Mouse (Mus musculus) testis, postnatal 14 days (tissue): ENCODE results near the gene Kcnf1.

ENCODE experiments used
- DNase-seq: peaks from one replicate; pipeline ENCODE4 v3.0.0; 2021; ENCODE audit warnings: low spot score

The Kcnf1 gene

GRCm38 (mm10) chr12:17176757-17177092 lies at the start of gene Kcnf1:
Kcnf1 (minus strand) TSS chr12:17176888.
- no peak for DNase-seq

- DNase-seq = no peak
These were observed 48.3 kb upstream of the Kcnf1 start for GRCm38 (mm10) chr12:17225012-17225411.

- DNase-seq = no peak
These were observed 46.4 kb upstream of the Kcnf1 start for GRCm38 (mm10) chr12:17223050-17223449.

GRCm38 (mm10) chr12:17221891-17222428 lies 45.3 kb upstream of the Kcnf1 start:
- no peak for DNase-seq

GRCm38 (mm10) chr12:17220631-17221030 lies 43.9 kb upstream of the Kcnf1 start:
- DNase-seq = no peak

- DNase-seq = no peak
These were observed 42.4 kb upstream of the Kcnf1 start for GRCm38 (mm10) chr12:17219107-17219506.

- no peak for DNase-seq
These were observed 41.7 kb upstream of the Kcnf1 start for GRCm38 (mm10) chr12:17218390-17218789.

GRCm38 (mm10) chr12:17215751-17216150 lies 39.1 kb upstream of the Kcnf1 start:
- no peak for DNase-seq

- no peak for DNase-seq
These were observed 26.0 kb upstream of the Kcnf1 start for GRCm38 (mm10) chr12:17202492-17203322.

- no peak for DNase-seq
These were observed 21.9 kb upstream of the Kcnf1 start for GRCm38 (mm10) chr12:17198621-17199020.

- no peak for DNase-seq
These were observed 17.5 kb upstream of the Kcnf1 start for GRCm38 (mm10) chr12:17194140-17194539.

GRCm38 (mm10) chr12:17193311-17193710 lies 16.6 kb upstream of the Kcnf1 start:
- no peak for DNase-seq

- DNase-seq = no peak
These were observed 16.2 kb upstream of the Kcnf1 start for GRCm38 (mm10) chr12:17192887-17193286.

- DNase-seq = no peak
These were observed 7.7 kb upstream of the Kcnf1 start for GRCm38 (mm10) chr12:17184303-17184775.

GRCm38 (mm10) chr12:17183788-17184187 lies 7.1 kb upstream of the Kcnf1 start:
- DNase-seq = no peak

GRCm38 (mm10) chr12:17176041-17176756 lies 489 bp downstream of the Kcnf1 start:
- no peak for DNase-seq

GRCm38 (mm10) chr12:17175531-17175951 lies 1.1 kb downstream of the Kcnf1 start:
- no peak for DNase-seq

- DNase-seq = no peak
These were observed 1.6 kb downstream of the Kcnf1 start for GRCm38 (mm10) chr12:17175124-17175523.

GRCm38 (mm10) chr12:17174134-17174893 lies 2.4 kb downstream of the Kcnf1 start:
- no peak for DNase-seq

GRCm38 (mm10) chr12:17170406-17170805 lies 6.3 kb downstream of the Kcnf1 start:
- DNase-seq = no peak

- no peak for DNase-seq
These were observed 10.6 kb downstream of the Kcnf1 start for GRCm38 (mm10) chr12:17166116-17166515.

GRCm38 (mm10) chr12:17163996-17164395 lies 12.7 kb downstream of the Kcnf1 start:
- DNase-seq = no peak
